Mouse (Mus musculus): ENCODE measurements at regions not wholly inside any gene's neighbourhood (a gene's known extent, or its start where the extent isn't known, plus 50 kb on each side); places are given as distances from the start of the nearest gene placed in this dataset.

DNA sequence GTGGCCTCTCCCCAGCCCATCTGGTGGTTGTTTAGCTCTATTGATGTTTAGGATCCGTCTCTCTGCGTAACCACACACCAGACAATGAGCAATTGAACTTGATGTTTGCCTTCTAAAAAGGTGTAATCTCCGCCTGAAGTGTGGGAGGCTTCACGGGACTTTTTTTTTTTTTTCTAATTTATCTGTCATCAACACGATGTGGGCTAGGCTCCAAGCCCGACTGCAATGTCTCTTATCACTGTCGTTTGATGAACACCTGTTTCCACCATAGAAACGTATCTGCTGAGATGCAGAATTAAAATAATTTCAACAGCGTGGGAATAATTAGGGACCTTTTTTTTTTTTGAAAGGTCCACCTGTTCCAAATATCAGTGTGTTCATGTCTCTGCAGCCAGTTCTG lies 257.0 kb upstream of the Dnajc19 start:
- Histone ChIP-seq H3K4me3 (ENCODE audit: low read depth, low read length) (no peak overlapping the region), H3K36me3 (ENCODE audit: control insufficient read depth, insufficient read depth, low read length, poor library complexity, severe bottlenecking) (no peaks in the 10 kb centered on the region), H3K27ac (ENCODE audit: insufficient read depth, low read length) (no peak overlapping the region), H3K9ac (ENCODE audit: low read depth, poor library complexity, severe bottlenecking) (no peak overlapping the region), H3K9me3 (replicated peaks; ENCODE audit: control insufficient read depth, insufficient read depth, low read length, poor library complexity, severe bottlenecking) (no peaks in the 10 kb centered on the region), H3K27me3 (ENCODE audit: control insufficient read depth, insufficient read depth, low read length, poor library complexity, severe bottlenecking) (no peaks in the 10 kb centered on the region), H3K4me1 (ENCODE audit: control insufficient read depth, insufficient read depth, low read length) (no peaks in the 10 kb centered on the region)
- TF ChIP-seq POLR2A (IDR thresholded peaks at IDR 0.05; ENCODE audit: insufficient read depth, low read length) (no peak), CTCF (IDR thresholded peaks at IDR 0.05; ENCODE audit: low read depth, low read length) (no peak), EP300 (IDR thresholded peaks at IDR 0.05; ENCODE audit: insufficient read depth, low read depth, low read length) (no peak)

- no peak for TF ChIP-seq CTCF (IDR thresholded peaks at IDR 0.05; ENCODE audit: low read depth, low read length)
- TF ChIP-seq EP300 (IDR thresholded peaks at IDR 0.05; ENCODE audit: insufficient read depth, low read depth, low read length): no peak
- TF ChIP-seq POLR2A (IDR thresholded peaks at IDR 0.05; ENCODE audit: insufficient read depth, low read length): no peak
- H3K9me3 ChIP-seq (replicated peaks; ENCODE audit: control insufficient read depth, insufficient read depth, low read length, poor library complexity, severe bottlenecking): no peaks in the 10 kb centered on the region
- no peaks in the 10 kb centered on the region for H3K27me3 ChIP-seq (ENCODE audit: control insufficient read depth, insufficient read depth, low read length, poor library complexity, severe bottlenecking)
- no peak overlapping the region for H3K9ac ChIP-seq (ENCODE audit: low read depth, poor library complexity, severe bottlenecking)
- no peak overlapping the region for H3K27ac ChIP-seq (ENCODE audit: insufficient read depth, low read length)
- H3K4me1 ChIP-seq (ENCODE audit: control insufficient read depth, insufficient read depth, low read length): no peaks in the 10 kb centered on the region
- H3K4me3 ChIP-seq (ENCODE audit: low read depth, low read length): no peak overlapping the region
- H3K36me3 ChIP-seq (ENCODE audit: control insufficient read depth, insufficient read depth, low read length, poor library complexity, severe bottlenecking): no peaks in the 10 kb centered on the region
These were observed 252.4 kb upstream of the Dnajc19 start for GRCm38 (mm10) chr3:34333555-34333954.

GRCm38 (mm10) chr3:34331889-34332276 lies 250.8 kb upstream of the Dnajc19 start:
- H3K27me3 ChIP-seq (ENCODE audit: control insufficient read depth, insufficient read depth, low read length, poor library complexity, severe bottlenecking): no peaks in the 10 kb centered on the region
- no peaks in the 10 kb centered on the region for H3K4me1 ChIP-seq (ENCODE audit: control insufficient read depth, insufficient read depth, low read length)
- no peaks in the 10 kb centered on the region for H3K36me3 ChIP-seq (ENCODE audit: control insufficient read depth, insufficient read depth, low read length, poor library complexity, severe bottlenecking)
- no peak overlapping the region for H3K27ac ChIP-seq (ENCODE audit: insufficient read depth, low read length)
- H3K4me3 ChIP-seq (ENCODE audit: low read depth, low read length): no peak overlapping the region
- TF ChIP-seq POLR2A (IDR thresholded peaks at IDR 0.05; ENCODE audit: insufficient read depth, low read length) (no peak), CTCF (IDR thresholded peaks at IDR 0.05; ENCODE audit: low read depth, low read length) (no peak), EP300 (IDR thresholded peaks at IDR 0.05; ENCODE audit: insufficient read depth, low read depth, low read length) (no peak)
- no peaks in the 10 kb centered on the region for H3K9me3 ChIP-seq (replicated peaks; ENCODE audit: control insufficient read depth, insufficient read depth, low read length, poor library complexity, severe bottlenecking)
- H3K9ac ChIP-seq (ENCODE audit: low read depth, poor library complexity, severe bottlenecking): no peak overlapping the region

DNA sequence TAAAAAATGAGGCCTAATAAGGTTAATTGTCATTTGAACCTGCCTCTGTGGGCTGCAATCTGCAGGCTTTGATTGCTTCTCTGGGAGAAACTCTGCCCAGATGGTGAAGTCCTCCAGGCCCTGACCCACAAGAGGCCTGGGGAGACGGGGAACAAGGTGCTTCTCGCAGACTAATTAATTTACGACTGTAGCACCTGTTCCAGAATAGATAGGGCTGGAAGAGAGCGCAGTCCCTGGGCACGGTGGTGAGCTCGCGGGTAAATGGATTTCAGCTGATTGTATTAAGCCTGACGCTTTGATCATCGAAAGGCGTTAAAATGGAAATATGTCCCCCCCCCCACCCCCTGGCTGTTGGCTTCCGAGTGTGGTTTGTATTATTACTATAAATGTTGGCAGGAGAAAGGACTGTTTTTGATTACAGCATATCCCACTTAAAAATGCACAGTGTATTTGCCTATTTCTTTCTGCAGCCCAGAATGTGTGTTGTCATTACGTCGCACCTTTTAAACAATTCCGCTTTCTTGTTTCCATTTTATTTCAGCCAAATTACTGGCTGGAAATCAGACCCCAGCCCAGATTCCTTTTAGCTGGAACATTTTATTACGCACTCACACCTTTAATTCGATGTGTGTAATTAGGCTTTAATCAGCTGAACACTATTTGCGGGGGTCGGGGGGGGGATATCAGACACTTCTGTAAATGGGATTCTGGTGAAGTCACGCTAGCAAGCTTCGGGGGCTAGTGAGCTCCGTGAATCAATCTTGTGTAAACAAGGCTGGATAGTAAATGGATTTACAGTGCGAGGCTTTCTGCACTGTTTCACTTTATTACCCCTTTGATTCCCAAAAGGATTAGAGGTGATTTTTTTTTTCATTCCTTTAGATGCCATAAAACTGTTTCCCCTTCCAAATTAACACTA lies 250.1 kb upstream of the Dnajc19 start:
- H3K4me3 ChIP-seq (ENCODE audit: low read depth, low read length): no peak overlapping the region
- H3K9ac ChIP-seq (ENCODE audit: low read depth, poor library complexity, severe bottlenecking): no peak overlapping the region
- H3K27ac ChIP-seq (ENCODE audit: insufficient read depth, low read length): no peak overlapping the region
- no peaks in the 10 kb centered on the region for H3K4me1 ChIP-seq (ENCODE audit: control insufficient read depth, insufficient read depth, low read length)
- H3K36me3 ChIP-seq (ENCODE audit: control insufficient read depth, insufficient read depth, low read length, poor library complexity, severe bottlenecking): no peaks in the 10 kb centered on the region
- H3K9me3 ChIP-seq (replicated peaks; ENCODE audit: control insufficient read depth, insufficient read depth, low read length, poor library complexity, severe bottlenecking): no peaks in the 10 kb centered on the region
- no peaks in the 10 kb centered on the region for H3K27me3 ChIP-seq (ENCODE audit: control insufficient read depth, insufficient read depth, low read length, poor library complexity, severe bottlenecking)
- TF ChIP-seq POLR2A (IDR thresholded peaks at IDR 0.05; ENCODE audit: insufficient read depth, low read length) (no peak), CTCF (IDR thresholded peaks at IDR 0.05; ENCODE audit: low read depth, low read length) (no peak), EP300 (IDR thresholded peaks at IDR 0.05; ENCODE audit: insufficient read depth, low read depth, low read length) (no peak)

- Histone ChIP-seq H3K4me1 (ENCODE audit: control insufficient read depth, insufficient read depth, low read length) (no peaks in the 10 kb centered on the region), H3K9ac (ENCODE audit: low read depth, poor library complexity, severe bottlenecking) (no peak overlapping the region), H3K9me3 (replicated peaks; ENCODE audit: control insufficient read depth, insufficient read depth, low read length, poor library complexity, severe bottlenecking) (no peaks in the 10 kb centered on the region), H3K27me3 (ENCODE audit: control insufficient read depth, insufficient read depth, low read length, poor library complexity, severe bottlenecking) (no peaks in the 10 kb centered on the region), H3K27ac (ENCODE audit: insufficient read depth, low read length) (no peak overlapping the region), H3K36me3 (ENCODE audit: control insufficient read depth, insufficient read depth, low read length, poor library complexity, severe bottlenecking) (no peaks in the 10 kb centered on the region), H3K4me3 (ENCODE audit: low read depth, low read length) (no peak overlapping the region)
- peak; percentile 55 for TF ChIP-seq CTCF (IDR thresholded peaks at IDR 0.05; ENCODE audit: low read depth, low read length)
- TF ChIP-seq POLR2A (IDR thresholded peaks at IDR 0.05; ENCODE audit: insufficient read depth, low read length): no peak
- TF ChIP-seq EP300 (IDR thresholded peaks at IDR 0.05; ENCODE audit: insufficient read depth, low read depth, low read length): no peak
These were observed 247.7 kb upstream of the Dnajc19 start for GRCm38 (mm10) chr3:34328865-34329264.

- no peak overlapping the region for H3K27ac ChIP-seq (ENCODE audit: insufficient read depth, low read length)
- no peaks in the 10 kb centered on the region for H3K36me3 ChIP-seq (ENCODE audit: control insufficient read depth, insufficient read depth, low read length, poor library complexity, severe bottlenecking)
- no peaks in the 10 kb centered on the region for H3K4me1 ChIP-seq (ENCODE audit: control insufficient read depth, insufficient read depth, low read length)
- no peak for TF ChIP-seq POLR2A (IDR thresholded peaks at IDR 0.05; ENCODE audit: insufficient read depth, low read length)
- TF ChIP-seq CTCF (IDR thresholded peaks at IDR 0.05; ENCODE audit: low read depth, low read length): no peak
- TF ChIP-seq EP300 (IDR thresholded peaks at IDR 0.05; ENCODE audit: insufficient read depth, low read depth, low read length): no peak
- H3K9ac ChIP-seq (ENCODE audit: low read depth, poor library complexity, severe bottlenecking): no peak overlapping the region
- H3K4me3 ChIP-seq (ENCODE audit: low read depth, low read length): no peak overlapping the region
- H3K9me3 ChIP-seq (replicated peaks; ENCODE audit: control insufficient read depth, insufficient read depth, low read length, poor library complexity, severe bottlenecking): no peaks in the 10 kb centered on the region
- H3K27me3 ChIP-seq (ENCODE audit: control insufficient read depth, insufficient read depth, low read length, poor library complexity, severe bottlenecking): no peaks in the 10 kb centered on the region
These were observed 244.5 kb upstream of the Dnajc19 start for GRCm38 (mm10) chr3:34325669-34326068.

Data from ES-Bruce4 (cell line).